Mouse (Mus musculus) C2C12 (cell line): ENCODE measurements around the gene Rarg. TPM values are rescaled to one million over a fixed set of nuclear protein-coding genes. Genes with fewer than 3 reads are reported as not detected.

ENCODE experiments used
- H3K27me3 ChIP-seq: one replicate; pipeline ENCODE4 v1.6.1; 2011; ENCODE audit not compliant: control insufficient read depth, insufficient read depth, insufficient read length
- H3K36me3 ChIP-seq: one replicate; pipeline ENCODE4 v1.6.1; 2011; ENCODE audit not compliant: control insufficient read depth, insufficient read depth
- H3K4me3 ChIP-seq: one replicate; pipeline ENCODE4 v1.5.1; 2011; ENCODE audit warnings: mild to moderate bottlenecking, control low read depth; ENCODE audit not compliant: poor library complexity, insufficient read depth, severe bottlenecking
- H3K79me2 ChIP-seq: one replicate; pipeline ENCODE4 v1.6.1; 2011; ENCODE audit not compliant: control insufficient read depth, insufficient read depth
- H3K79me3 ChIP-seq: one replicate; pipeline ENCODE4 v1.6.1; 2011; ENCODE audit warnings: low read depth, control low read depth
- H3ac ChIP-seq: one replicate; pipeline ENCODE3; 2011; ENCODE audit warnings: low read depth; ENCODE audit not compliant: control insufficient read depth, insufficient read length
- CEBPB ChIP-seq: IDR thresholded peaks from one replicate; pipeline ENCODE4 v1.6.1; 2011; ENCODE audit warnings: low read depth, mild to moderate bottlenecking, control low read depth, moderate library complexity
- CTCF ChIP-seq: IDR thresholded peaks from one replicate; pipeline ENCODE4 v1.5.1; 2011; ENCODE audit not compliant: control insufficient read depth, insufficient read depth, insufficient read length
- FOSL1 ChIP-seq: IDR thresholded peaks from one replicate; pipeline ENCODE4 v1.8.0; 2011; ENCODE audit warnings: mild to moderate bottlenecking, low read length; ENCODE audit not compliant: poor library complexity, insufficient read depth, severe bottlenecking
- MAX ChIP-seq: IDR thresholded peaks from one replicate; pipeline ENCODE4 v1.6.1; 2011; ENCODE audit warnings: mild to moderate bottlenecking, control low read depth
- MYOD1 ChIP-seq: IDR thresholded peaks from one replicate; pipeline ENCODE4 v1.6.1; 2011; ENCODE audit warnings: low read depth; ENCODE audit not compliant: control insufficient read depth, insufficient read length
- MYOG ChIP-seq: IDR thresholded peaks from one replicate; pipeline ENCODE4 v1.6.1; 2011; ENCODE audit not compliant: control insufficient read depth, insufficient read length; ENCODE audit errors: extremely low read depth
- USF1 ChIP-seq: IDR thresholded peaks from one replicate; pipeline ENCODE4 v1.6.1; 2011; ENCODE audit warnings: low read depth, mild to moderate bottlenecking, control low read depth, moderate library complexity
- polyA plus RNA-seq: library from polyadenylated mRNA; unstranded; fragments of >200 nt; fragmentation: generic; extraction: Trizol; gene quantifications from one replicate; pipeline ENCODE4 v1.2.1, GENCODE M21; 2012; ENCODE audit warnings: missing spikeins

Gene Rarg
- polyA plus RNA-seq, 1 experiment = 92.5 TPM

GRCm38 (mm10) chr15:102262582-102262981, 5.3 kb upstream of the Rarg start:
- no peak overlapping the region for H3ac ChIP-seq
- no peak for TF ChIP-seq CTCF
- TF ChIP-seq MAX = no peak
- no peak for TF ChIP-seq MYOG
- TF ChIP-seq USF1 = no peak
- no peak for TF ChIP-seq CEBPB
- TF ChIP-seq FOSL1 = no peak
- TF ChIP-seq MYOD1 = no peak
- H3K27me3 ChIP-seq = no peaks in the 10 kb centered on the region
- no peaks in the 10 kb centered on the region for H3K79me2 ChIP-seq
- no peaks in the 10 kb centered on the region for H3K36me3 ChIP-seq
- no peak overlapping the region for H3K4me3 ChIP-seq
- H3K79me3 ChIP-seq = no peaks in the 10 kb centered on the region

GRCm38 (mm10) chr15:102258581-102259253, 1.4 kb upstream of the Rarg start:
- H3ac ChIP-seq = peak overlapping the region; percentile 46
- H3K4me3 ChIP-seq = no peak overlapping the region
- H3K79me2 ChIP-seq = peaks cover 28% of the 10 kb centered on the region
- no peaks in the 10 kb centered on the region for H3K36me3 ChIP-seq
- peaks cover 17% of the 10 kb centered on the region for H3K79me3 ChIP-seq
- TF ChIP-seq MYOG (no peak), FOSL1 (no peak), MAX (no peak), USF1 (no peak), CTCF (no peak)
- no peaks in the 10 kb centered on the region for H3K27me3 ChIP-seq

- TF ChIP-seq MAX (peak; percentile 48), MYOD1 (no peak), FOSL1 (no peak), CTCF (no peak)
- Histone ChIP-seq H3K4me3 (peak overlapping the region; percentile 89), H3K79me3 (peaks cover 17% of the 10 kb centered on the region), H3ac (peak overlapping the region; percentile 76), H3K79me2 (peaks cover 34% of the 10 kb centered on the region), H3K27me3 (no peaks in the 10 kb centered on the region), H3K36me3 (peaks cover 4% of the 10 kb centered on the region)
Measured at GRCm38 (mm10) chr15:102258076-102258470, 756 bp upstream of the Rarg start.

GRCm38 (mm10) chr15:102256431-102257201, 701 bp downstream of the Rarg start:
- peaks cover 18% of the 10 kb centered on the region for H3K36me3 ChIP-seq
- H3K27me3 ChIP-seq = no peaks in the 10 kb centered on the region
- H3K79me3 ChIP-seq = peaks cover 17% of the 10 kb centered on the region
- peaks cover 47% of the 10 kb centered on the region for H3K79me2 ChIP-seq
- peak overlapping the region; percentile 89 for H3K4me3 ChIP-seq
- H3ac ChIP-seq = peak overlapping the region; percentile 85
- no peak for TF ChIP-seq MAX
- no peak for TF ChIP-seq MYOG
- no peak for TF ChIP-seq FOSL1
- TF ChIP-seq CTCF = no peak

- H3K36me3 ChIP-seq = peaks cover 27% of the 10 kb centered on the region
- no peak for TF ChIP-seq CTCF
- no peak for TF ChIP-seq MYOD1
- no peak for TF ChIP-seq MYOG
- no peak for TF ChIP-seq FOSL1
- H3K79me2 ChIP-seq = peaks cover 51% of the 10 kb centered on the region
- no peak overlapping the region for H3ac ChIP-seq
- H3K27me3 ChIP-seq = no peaks in the 10 kb centered on the region
- H3K79me3 ChIP-seq = peaks cover 17% of the 10 kb centered on the region
- peak overlapping the region; percentile 89 for H3K4me3 ChIP-seq
Measured at GRCm38 (mm10) chr15:102255547-102256255, 1.6 kb downstream of the Rarg start.
